Mouse (Mus musculus): ENCODE data around the gene Kalrn.

Gene Kalrn

DNA sequence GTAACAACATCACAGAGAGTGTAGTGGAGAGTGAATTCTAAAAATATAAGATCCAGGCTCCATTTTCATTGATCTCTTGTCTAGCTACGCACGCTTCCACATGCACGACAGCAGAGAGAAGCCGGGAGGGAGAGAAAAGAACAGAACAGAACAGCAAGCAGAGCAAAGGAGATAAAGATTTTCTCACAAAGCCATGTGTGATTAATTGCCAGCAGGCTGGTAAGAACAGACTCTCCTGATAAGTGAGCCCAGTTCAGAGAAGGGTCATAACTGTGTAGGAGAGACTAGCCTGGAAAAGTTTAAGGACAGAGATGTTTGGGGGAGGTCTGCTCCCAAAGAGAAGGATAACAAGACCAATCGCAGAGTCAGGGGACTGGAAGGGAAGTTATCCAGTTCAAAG is 515.9 kb downstream of the Kalrn start:
- DNase-seq, result no peak

DNA sequence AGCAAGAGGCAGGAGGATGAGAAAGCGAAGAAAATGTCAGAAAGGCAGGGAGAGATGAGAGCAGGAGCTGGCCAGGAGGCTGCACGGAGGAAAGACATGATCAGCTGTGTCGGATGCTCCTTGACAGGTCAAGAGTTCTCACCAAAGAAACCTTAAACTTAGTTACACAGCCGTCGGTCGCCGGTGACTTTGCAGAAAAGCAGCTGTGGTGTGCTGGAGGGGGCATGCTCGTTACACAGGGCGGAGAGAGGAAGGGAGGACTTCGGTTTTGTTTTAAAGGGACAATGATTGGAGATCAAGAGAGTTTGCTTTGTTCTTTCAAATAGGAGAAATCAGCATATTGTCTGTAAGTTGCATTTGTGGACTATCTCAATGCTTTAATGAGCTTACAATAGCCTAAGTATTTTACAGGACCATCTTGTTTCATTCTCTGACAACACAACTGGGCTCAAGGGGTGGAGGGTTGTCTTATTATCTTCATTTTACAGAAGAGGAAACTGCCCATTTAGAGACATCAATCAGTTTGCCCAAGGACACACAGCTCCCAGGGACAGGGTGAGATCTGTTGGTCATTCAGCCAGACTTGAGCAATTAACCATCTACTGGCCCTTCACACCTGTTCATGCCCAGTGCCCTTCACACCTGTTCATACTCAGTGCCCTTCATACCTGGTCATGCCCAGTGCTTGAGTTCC is 516.8 kb downstream of the Kalrn start:
- DNase-seq, result peak; percentile 56

DNA sequence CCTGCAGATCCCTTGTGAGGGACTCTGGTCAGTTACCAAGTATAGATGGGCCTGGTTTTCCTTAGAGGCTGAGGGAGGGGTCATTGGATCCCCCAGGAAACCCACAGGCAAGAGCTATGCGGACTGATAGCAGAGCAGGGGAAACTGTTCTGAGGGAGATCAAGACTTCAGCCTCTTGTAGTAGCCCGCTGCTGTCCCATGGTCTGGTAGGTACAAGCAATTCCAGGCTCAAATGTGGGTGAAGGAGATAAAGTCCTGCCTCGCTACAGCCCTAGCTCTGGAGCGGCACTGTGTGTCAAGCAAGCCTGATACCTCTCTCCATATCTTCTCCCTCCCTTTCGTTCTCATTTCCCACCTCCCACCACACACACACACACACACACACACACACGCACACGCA is 523.2 kb downstream of the Kalrn start:
- DNase-seq, result peak; percentile 81

DNA sequence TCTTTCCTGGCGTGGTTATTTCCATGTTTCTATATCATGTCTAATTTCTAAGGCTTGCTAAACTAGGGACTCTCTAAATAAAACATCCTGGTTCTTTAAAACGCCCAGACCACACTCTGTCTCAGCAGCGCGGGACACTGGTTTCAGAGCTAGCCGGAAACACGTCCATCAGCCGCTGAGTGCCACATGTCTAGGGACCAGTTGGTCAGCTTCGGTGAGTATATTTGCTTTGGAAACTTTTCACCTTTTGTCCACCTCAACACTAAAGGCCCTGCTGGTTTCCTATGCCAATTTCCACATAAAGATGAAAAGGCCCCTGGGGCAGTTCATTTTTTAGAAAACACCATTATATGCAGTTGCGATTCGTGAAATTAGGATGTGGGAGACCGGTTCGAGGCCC is 524.0 kb downstream of the Kalrn start:
- DNase-seq, result no peak

DNA sequence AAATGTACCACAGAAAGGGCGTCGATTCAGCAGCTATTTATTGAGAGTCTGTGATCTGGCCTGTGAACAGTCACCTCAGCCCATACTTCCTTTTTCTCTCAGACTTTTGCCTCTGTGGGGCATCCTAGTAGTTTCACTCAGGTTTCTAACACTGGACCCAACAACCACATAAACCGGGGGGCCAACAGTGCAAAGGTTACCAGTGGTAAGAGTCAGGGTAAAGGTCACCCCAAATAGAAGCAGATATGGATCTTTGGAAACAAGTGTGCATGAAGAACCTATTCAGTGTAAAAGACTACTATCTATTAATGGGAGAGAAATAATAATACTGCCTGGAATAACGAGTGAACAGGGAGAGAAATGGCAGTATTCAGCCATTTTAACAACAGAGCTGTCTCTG is 525.1 kb downstream of the Kalrn start:
- DNase-seq, result no peak

DNA sequence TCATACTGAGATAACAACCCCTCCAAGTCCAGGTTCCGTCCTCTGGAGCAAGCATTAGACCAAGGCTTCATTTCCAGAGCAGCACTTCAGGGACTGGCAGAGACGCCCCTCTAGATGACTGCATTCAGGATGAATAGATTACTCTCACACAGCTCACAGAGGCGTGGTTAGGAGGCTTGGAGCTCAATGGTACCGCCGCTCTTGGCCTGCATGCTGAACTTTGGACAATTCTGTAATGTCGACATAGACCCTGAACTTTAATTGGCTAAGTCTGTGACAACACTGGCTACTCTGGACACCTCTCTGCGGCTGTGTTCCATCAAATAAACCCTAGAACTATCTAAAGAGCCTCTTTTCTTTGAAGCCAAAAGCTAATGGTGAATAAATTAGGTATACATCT is 525.8 kb downstream of the Kalrn start:
- no peak for DNase-seq

DNA sequence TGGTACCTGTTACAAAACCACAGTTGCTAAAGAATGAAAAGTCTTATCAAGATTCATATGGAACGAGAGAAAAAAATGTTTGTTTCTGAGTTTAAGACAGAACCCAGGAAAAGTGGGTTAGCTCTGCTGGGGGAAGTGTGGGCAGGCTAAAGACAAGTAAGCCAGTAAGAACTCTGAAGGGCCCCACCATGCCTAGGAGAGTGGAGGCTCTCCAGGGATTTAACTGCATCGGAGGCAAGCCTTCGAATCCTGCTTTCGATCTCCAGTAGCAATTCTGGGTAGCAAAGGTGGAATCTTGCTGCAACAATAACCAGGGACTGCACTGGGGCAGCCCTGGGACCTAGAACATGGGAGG is 526.3 kb downstream of the Kalrn start:
- no peak for DNase-seq

DNA sequence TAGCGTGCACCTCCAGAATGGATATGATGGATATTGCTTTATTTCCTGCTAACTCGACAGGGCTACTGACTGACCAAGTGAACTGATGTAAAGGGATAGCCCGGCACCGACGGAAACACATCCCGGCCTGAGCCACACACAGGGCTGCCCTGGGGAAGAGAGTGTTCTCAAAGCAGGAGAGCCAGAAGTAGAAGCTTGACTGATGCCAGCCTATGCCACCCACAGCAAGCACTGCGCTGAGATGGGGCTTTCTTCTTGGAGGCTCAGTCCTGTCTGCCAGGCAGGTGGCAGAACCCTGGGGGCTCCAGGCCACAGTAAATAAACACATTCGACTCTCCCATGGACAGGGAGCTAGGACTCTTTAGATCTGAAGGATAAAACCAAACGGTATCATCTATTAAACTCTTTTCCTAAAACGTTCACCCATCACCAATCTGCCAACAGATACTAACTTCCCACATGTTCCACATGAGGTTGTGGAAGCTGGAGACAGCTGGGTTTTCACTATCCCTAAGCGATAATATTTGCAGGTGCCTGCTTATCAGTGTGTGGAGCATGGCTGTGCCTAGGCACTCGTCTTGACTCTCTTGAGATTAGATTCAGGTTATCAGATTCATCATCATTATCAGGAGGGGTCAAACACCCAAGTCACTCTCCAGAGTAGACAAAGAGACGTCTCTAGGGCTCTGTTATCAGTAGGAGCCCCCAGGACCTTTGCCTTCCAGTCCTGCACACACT is 526.9 kb downstream of the Kalrn start:
- no peak for DNase-seq

DNA sequence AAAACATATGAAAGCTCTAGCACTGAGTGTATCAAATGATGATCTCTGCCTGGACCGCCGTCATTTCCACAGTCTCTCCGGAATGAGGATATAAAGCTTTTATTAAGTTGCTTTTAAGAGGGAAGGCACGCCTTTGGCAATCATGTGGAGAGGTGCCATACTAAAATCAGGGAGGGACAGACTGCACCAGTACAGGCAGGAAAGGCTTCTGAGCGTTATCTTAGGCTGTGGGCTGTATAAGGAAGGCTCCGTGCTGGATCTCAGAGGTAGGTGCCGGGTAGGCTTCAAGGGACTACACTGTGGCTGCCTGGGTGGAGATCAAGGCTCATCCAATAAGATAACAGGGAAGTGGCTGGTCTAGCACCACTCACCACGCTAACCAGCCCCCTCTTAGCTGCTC is 528.8 kb downstream of the Kalrn start:
- DNase-seq, result peak; percentile 61

DNA sequence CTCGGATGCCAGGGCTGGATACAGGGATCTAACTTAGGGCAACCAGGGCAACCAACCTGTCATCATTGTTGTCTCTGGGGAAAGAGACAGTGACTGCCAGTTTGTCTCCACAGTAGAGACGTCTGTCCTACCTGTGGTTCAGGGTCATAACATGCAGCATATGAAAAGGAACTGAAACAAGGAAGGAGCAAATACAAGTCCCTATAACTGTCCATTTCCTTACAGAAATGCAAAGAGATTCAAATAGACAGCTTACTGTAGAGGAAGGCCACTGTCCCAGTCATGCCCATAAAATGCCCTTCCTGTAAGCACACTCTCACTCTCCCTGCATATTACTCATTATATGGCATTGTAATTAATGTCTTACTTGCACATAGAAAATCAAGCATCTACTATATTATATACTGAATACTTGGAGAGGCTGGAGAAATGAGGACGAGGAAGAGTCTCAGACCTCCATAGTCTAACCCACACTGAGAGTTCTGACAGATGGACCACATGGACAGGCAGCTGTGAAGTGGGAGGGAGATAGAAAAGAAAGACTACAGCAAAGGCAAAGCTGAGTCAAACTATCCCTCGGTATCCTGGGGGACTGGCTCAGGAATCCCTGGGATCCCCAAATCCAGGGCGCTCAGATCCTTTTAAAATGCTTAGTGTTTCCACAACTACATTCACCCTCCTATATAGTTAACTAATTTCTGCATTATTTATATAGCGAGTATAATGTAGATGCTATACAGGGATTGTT is 530.1 kb downstream of the Kalrn start:
- no peak for DNase-seq

DNA sequence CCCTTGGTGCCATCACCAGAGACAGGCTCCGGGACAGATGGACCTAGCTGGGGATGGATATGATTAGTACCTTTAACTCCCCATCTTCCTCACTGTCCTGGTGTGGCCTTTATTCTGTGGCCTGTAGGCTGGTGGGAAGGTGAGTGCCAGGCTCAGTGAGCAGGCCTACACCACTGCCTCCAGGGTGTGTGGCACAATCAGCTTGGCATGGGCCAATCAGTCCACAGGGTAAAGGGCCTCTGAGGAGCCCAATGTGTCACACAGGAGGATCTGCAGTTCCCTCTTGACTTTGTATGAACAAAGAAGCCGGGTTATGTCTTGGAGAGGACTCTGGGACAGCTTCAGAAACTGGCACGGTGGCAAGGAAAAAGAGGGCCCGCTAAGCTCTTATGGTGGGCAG is 530.7 kb downstream of the Kalrn start:
- DNase-seq, result no peak

DNA sequence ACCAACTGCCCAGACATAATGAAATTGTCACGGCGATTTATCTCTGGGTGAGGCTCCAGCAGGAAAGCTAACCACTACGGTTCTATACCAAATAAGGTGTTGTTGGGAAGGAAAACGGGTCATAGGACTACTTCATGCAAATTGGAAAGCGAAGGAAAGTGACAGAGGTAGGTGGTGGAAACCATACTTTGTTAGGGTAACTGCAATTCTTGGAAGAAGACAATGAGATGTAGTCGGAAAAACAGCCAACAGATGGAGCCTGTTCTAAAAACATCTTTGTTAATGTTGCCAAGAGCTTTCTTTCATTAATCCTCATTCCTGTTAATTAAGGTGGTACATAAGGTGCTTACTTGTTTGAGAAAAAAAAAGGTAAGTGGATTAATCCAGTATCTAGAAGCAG is 533.1 kb downstream of the Kalrn start:
- no peak for DNase-seq

DNA sequence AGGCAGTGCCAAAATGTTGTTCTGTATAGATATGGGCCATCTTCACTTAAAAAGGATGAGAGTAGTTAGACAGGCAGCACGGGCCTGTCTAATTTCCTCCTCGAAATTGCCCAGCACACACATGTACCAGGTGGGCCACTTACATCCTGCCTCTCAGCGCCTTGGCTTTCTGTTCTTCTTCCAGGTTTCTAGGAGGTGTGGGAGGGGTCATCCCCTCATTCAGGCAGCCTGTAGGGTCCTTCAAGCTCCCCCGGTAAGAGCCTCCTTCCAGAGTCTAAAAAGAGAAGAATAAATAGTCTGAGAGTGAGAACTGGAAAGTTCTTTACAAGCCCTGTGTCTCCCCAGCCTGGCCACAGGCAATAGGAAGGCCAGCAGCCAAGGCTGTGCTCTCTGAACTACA is 533.6 kb downstream of the Kalrn start:
- no peak for DNase-seq

DNA sequence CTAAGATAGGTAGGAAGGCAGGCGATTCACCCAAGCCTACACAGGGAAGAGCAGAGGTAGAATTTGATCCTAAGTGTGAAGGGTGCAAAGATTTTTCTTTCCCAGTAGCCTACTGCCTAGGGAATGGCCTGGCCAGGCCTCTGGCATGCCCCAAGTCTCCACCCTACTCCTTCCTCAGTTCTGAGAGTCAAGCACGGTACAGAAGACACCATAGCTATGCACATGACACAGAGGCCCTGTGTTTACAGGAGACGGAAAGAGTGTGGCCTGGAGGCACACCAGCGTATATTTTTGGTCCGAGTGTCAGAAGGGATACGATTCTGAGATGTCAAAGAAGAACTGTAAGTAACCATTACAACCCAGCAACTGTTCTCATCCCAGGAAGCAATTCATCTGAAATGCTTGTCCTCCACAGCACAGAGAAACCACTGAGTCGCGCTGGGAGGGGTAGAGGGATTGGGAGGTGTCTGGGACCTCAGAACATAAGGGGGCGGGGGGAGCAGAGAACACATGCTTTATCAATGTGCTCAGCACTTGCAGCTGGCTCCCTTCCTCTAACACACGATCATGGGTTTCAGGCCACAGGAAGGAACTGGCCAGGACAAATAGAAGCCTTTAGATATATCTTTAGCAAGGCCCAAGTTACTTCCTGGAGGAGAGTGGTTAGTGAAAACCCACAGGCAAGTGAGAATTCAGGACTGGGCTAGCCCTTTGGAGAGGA is 536.8 kb downstream of the Kalrn start:
- DNase-seq, result peak; percentile 78

DNA sequence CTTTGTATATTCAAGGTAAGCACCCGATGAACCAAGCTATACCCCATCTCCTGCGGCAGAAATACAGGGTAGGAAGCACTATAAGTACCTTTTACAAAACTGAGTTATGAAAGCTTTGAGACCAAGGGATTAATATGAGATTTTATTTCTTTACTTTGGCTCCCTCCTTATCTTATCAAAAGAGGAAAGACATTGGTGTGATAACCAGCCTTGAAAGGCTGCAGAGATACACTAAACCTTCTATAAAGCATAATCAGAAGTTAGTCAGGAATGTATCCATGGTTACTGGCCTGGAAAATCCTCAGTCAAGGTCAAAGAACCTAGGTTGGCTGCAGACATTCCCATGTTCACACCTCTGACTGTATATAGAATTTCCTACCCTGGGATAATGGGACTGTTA is 537.6 kb downstream of the Kalrn start:
- DNase-seq, result no peak

DNA sequence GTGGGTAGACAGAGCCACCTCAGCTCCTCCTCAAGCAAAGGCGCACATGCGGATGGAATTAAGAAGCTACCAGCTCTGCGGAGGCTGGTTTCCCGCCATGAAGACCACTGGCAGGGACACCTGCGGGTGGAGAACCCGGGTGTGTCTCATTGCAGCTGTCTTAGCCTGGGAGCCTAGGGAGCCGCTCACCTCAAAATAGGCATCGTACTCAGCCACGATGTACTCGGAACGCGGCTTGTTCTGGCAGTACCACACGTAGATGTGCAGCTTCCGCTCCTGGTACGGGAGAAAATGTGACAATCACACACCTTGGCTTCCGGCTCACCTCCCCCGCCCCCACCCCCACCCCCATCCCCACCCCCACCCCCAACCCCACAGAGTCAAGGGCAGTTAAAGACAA is 539.1 kb downstream of the Kalrn start:
- no peak for DNase-seq

DNA sequence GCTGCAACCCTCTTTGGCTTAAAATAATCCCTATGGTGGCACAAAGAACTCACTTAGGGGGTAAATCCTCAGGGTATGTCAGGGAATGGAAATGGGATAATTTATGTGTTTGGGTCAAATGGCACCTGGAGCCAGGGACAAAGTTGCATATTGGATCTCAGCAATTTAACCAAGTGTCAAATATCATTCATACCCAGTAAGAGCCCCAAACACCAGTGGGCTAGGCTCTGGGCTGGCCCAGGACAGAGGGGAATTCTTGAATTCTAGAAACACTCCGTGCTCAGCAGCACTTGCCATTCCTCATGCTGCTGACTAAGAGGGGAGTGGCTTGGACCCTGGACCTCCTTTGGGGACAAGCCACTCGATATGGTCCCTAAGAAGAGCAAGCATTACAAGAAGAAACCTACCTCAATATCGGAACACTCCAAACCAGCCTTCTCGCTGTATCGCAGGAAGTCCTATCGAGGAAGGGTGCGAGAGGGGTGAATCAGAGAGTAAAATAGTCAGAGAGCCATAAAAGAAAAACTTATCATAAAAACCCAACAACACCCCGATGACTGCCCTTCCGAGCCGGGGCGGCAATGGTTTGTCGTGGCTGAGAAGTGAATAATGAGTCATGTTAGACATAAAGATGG is 541.2 kb downstream of the Kalrn start:
- no peak for DNase-seq

DNA sequence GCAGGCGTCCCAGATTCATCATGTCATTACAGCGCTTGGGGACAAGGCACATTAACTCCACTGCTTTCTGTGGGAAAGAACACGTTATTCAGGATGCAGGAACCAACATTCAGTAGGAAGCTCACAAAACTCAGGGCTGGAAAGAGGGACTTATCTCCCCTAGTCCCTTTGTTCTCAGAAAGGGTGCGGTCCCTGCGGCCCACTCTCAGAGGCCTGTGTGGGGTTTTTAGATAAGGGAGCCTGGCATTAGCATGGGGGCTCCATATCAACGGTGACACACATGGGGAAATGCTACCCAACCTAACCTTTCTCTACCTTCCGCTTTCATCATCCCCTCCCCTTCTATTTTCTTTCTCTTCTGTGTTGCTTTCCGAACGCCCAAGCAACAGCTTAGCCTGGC is 541.8 kb downstream of the Kalrn start:
- peak; percentile 85 for DNase-seq

DNA sequence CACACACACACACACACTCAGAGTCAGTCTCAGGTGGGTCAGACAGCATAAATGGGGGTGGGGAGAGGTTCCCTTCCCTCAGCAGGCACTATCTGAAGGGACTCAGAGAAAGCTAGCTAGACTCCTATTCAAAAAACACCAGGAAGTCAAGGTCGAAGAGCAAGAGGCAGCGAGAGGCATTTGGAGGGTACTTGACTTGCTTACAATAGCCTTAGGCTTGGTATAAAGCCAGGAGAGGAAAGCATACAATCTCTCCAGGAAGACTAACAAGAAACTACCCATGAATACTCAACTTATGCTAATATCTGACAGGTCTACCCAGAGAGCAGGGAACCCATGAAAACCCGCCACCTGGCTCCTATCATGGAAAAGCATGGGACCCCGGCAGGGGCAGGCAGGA is 543.0 kb downstream of the Kalrn start:
- no peak for DNase-seq

DNA sequence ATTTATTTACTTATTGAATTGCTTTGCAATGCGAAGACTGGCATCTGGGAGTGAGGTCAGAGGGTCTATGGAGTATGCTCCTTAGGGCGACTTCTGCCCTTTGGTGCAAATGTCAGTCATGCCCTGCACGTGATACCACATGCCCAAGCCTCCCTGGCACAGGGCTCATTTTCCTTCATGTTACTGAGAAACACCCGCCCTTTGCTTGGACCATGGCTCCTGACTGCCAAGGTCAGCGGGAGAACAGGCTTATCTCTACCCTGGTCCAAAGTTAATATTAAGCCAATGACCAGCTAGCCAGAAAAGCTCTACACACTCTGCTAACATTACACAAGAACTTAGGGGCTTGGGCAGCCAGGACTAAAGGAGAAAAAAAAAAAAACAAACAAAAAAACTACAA is 543.5 kb downstream of the Kalrn start:
- no peak for DNase-seq

DNA sequence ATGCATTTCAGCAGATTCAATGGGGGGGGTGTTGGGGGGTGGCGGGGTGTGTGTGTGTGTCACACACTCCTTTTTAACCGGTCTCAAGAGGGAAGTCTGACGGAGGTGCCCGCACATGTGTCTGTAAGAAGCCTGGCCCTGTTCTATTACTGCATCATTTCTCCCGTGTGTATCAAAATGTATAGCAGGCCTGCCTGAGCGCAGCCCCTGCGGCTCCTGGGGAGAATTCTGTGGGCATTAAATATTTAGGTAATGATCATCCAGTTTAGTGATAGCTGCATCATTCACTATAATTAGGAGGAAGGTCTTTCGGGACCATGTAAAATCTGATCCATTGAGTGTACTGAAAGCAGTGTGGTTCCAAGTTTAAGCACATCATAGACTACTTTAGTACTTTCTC is 556.1 kb downstream of the Kalrn start:
- DNase-seq, result no peak

DNA sequence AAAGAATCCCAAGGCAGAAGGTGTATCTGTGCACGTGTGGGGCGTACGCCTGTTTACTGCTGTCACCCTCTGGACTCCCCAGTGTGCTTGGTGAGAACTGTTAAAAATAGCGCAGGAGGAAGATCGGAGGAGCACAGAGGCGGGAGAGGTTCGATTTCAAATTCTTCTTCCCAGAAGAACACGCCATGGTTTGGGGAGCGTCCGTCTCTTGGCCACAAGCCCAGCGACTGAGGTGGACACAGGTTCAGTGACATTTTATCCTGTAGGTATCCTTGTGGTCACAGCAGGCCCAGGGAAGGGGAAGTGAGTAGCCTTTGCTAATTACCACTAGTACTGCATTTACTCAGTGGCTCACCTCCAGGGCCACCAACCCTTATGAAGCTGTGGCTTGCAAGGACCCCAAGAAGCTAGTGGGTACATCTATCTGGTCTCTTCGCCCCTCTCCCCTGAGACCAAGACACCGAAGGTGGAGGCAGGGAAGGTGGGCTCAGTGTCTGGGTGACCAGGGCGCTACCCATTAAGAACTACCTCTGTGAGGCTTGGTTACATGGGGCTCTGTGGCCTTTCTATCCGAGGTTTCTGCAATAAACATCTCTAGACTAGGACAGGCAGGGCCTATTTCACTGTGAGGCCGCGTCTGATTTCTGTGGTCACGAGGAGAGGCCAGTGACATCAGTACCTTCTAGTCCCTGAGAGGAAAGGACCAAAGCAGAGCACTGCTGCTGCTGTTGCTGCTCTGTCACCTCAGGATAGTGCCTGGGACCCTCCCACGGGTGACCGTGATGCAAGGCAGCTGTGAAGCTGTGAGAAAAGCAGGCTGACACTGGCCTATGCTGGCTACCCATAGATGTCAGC is 561.1 kb downstream of the Kalrn start:
- DNase-seq, result no peak
